Mouse (Mus musculus): Measurements from ENCODE around the gene Cby1. TPM values are rescaled to one million over a fixed set of nuclear protein-coding genes. Genes with fewer than 3 reads are reported as not detected.

The Cby1 gene
- polyA plus RNA-seq, 1 experiment from 2014 or later: 85.8 TPM

Other genes with a start within 250 kb of the Cby1 start
- 231 and 245 TPM in 2 replicates for gene Csnk1e, start 203.6 kb upstream of the Cby1 start, polyA plus RNA-seq (2015; fragmentation: Nextera tagmentation; extraction: Ambion mirVana)
- gene Kcnj4, start 154.0 kb upstream of the Cby1 start, polyA plus RNA-seq (2015; fragmentation: Nextera tagmentation; extraction: Ambion mirVana): not detected in 2 replicates
- 12.5 TPM in 2 replicates for gene Kdelr3, start 142.8 kb upstream of the Cby1 start, polyA plus RNA-seq (2015; fragmentation: Nextera tagmentation; extraction: Ambion mirVana)
- gene Ddx17, start 112.5 kb upstream of the Cby1 start, polyA plus RNA-seq (2015; fragmentation: Nextera tagmentation; extraction: Ambion mirVana): 59.2 and 61.0 TPM in 2 replicates
- 0.82 and 1.00 TPM in 2 replicates for gene Dmc1, start 54.1 kb upstream of the Cby1 start, polyA plus RNA-seq (2015; fragmentation: Nextera tagmentation; extraction: Ambion mirVana)
- gene Fam227a, start 243 bp upstream of the Cby1 start, polyA plus RNA-seq (2015; fragmentation: Nextera tagmentation; extraction: Ambion mirVana): 5.4 and 5.6 TPM in 2 replicates
- 246 and 253 TPM in 2 replicates for gene Tomm22, start 11.7 kb downstream of the Cby1 start, polyA plus RNA-seq (2015; fragmentation: Nextera tagmentation; extraction: Ambion mirVana)
- 19.1 and 20.2 TPM in 2 replicates for gene Josd1, start 28.7 kb downstream of the Cby1 start, polyA plus RNA-seq (2015; fragmentation: Nextera tagmentation; extraction: Ambion mirVana)
- 44.8 and 45.2 TPM in 2 replicates for gene Gtpbp1, start 31.6 kb downstream of the Cby1 start, polyA plus RNA-seq (2015; fragmentation: Nextera tagmentation; extraction: Ambion mirVana)
- 9.8 and 10.2 TPM in 2 replicates for gene Sun2, start 83.3 kb downstream of the Cby1 start, polyA plus RNA-seq (2015; fragmentation: Nextera tagmentation; extraction: Ambion mirVana)
- 83.5 and 84.9 TPM in 2 replicates for gene Dnal4, start 118.7 kb downstream of the Cby1 start, polyA plus RNA-seq (2015; fragmentation: Nextera tagmentation; extraction: Ambion mirVana)
- gene Nptxr, start 145.6 kb downstream of the Cby1 start, polyA plus RNA-seq (2015; fragmentation: Nextera tagmentation; extraction: Ambion mirVana): 21.0 and 21.4 TPM in 2 replicates
- gene Npcd, start 175.0 kb downstream of the Cby1 start, polyA plus RNA-seq (2015; fragmentation: Nextera tagmentation; extraction: Ambion mirVana): 0.34 and 0.51 TPM in 2 replicates
- gene Cbx6, start 175.5 kb downstream of the Cby1 start, polyA plus RNA-seq (2015; fragmentation: Nextera tagmentation; extraction: Ambion mirVana): 50.2 and 52.6 TPM in 2 replicates
- 4.5 and 4.7 TPM in 2 replicates for gene Apobec3, start 232.5 kb downstream of the Cby1 start, polyA plus RNA-seq (2015; fragmentation: Nextera tagmentation; extraction: Ambion mirVana)